Mouse (Mus musculus) bone marrow, adult 2 months (tissue): ENCODE results near the gene Zdhhc4. TPM values are rescaled to one million over a fixed set of nuclear protein-coding genes. Genes with fewer than 3 reads are reported as not detected.
A peak's percentile ranks its signal among the peaks of the same experiment; 100 is the strongest.

Experiments used
- H3K27ac ChIP-seq: fragments of 200-500 bp; 2 replicates; pipeline ENCODE4 v1.5.1; 2012; ENCODE audit warnings: low read depth, mild to moderate bottlenecking, control low read depth, inconsistent platforms, low read length; ENCODE audit not compliant: control insufficient read depth, poor library complexity, insufficient read depth
- H3K4me1 ChIP-seq: fragments of 200-500 bp; 2 replicates; pipeline ENCODE4 v1.6.1; 2011; ENCODE audit warnings: low read length; ENCODE audit not compliant: control insufficient read depth, insufficient read depth
- H3K4me3 ChIP-seq: fragments of 200-500 bp; replicated peaks from 2 replicates; pipeline ENCODE3; 2011; ENCODE audit warnings: mild to moderate bottlenecking, low read depth, low read length, control low read depth; ENCODE audit not compliant: control insufficient read depth
- CTCF ChIP-seq: fragments of 200-500 bp; IDR thresholded peaks from 2 replicates; pipeline ENCODE4 v1.5.1; 2011; ENCODE audit warnings: low read length, control low read depth; ENCODE audit not compliant: control insufficient read depth, insufficient read depth
- POLR2A ChIP-seq: fragments of 200-500 bp; IDR thresholded peaks from 2 replicates; pipeline ENCODE4 v1.6.1; 2011; ENCODE audit warnings: low read depth, mild to moderate bottlenecking, control low read depth, low read length, borderline replicate concordance; ENCODE audit not compliant: control insufficient read depth
- WGBS: fragments of 180-500 bp; shearing (Covaris S2); methylation state at CpG from one replicate; pipeline ENCODE4 v1.1.7; 2018; 5-methylcytosine and 5-hydroxymethylcytosine counted together
- polyA plus RNA-seq: library from polyadenylated mRNA; stranded (reverse); fragments of >200 nt; gene quantifications from 2 replicates; pipeline ENCODE4 v1.2.4, GENCODE M21; 2011; ENCODE audit warnings: low replicate concordance; ENCODE audit not compliant: missing spikeins, insufficient read depth, insufficient read length

Zdhhc4 gene
- 21.0 and 33.2 TPM in 2 replicates for polyA plus RNA-seq

DNA sequence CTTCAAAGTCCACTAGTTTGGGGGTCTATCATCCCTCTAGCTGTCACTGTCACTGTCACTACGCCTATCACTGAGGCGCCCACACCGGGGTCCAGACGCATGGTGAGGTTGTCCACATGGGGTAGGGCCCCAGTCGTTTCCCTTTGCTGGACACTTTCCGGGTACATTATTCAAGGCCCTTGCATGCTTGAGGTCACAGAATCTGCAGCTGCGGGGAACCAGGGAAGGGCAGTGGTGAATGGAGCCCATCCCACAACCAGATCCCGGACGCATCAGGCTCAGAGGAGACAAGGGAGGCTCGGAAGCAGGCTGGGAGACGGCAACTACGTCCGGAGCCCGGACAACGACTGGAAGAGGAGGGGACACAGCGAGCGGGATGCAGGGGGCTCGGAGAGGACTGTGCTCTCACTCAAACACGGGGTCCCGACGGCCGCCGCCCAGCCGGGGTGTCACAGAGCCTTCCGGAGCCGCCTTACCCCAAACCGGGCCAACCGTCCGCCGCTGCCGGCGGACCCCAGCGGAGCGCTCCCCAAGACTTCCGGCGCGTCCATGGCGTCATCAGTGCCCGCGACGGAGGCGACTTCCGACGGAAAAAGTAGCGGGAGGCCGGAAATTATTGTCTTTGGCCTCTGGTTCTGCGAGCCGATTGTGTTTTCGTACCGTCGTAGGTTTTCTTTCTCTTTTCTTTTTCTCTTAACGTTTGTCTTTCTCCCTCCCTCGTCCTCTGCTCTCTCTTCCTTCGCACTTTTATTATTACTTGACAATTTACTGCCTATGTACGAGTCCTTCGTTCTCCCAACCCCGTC is at the start of gene Zdhhc4:
Gene Zdhhc4 (minus strand): TSS at position 567 of the 806 bp plus-strand sequence.
- TF ChIP-seq POLR2A (peak; percentile 74; the same call in 1 of the 2 replicates), CTCF (no peak)
- H3K4me3 ChIP-seq = peak within 1 kb of the TSS; percentile 100
- under 1% methylated on average over 57 of the region's 57 CpGs for WGBS
- no peaks in the 10 kb centered on the region; the same call in none of the 2 replicates for H3K4me1 ChIP-seq
- H3K27ac ChIP-seq = peak within 1 kb of the TSS; percentile 77

DNA sequence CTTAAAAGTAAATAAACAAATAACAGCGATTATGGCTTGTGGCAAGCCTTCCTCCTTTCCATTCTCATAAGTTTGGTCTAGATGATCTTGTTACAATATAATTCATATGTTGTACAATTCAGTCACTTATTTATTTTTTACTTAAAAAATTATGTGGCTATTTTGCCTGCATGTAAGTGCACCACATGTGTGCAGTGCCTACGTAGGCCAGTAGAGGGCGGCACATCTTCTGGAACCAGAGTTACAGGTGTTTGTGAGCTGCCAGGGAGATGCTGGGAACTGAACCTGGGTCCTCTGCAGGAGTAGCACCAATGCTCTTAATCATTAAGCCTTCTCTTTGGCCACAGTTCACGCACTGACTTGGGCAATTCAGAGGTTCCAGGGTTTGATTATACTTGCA is 47.1 kb upstream of the Zdhhc4 start:
- WGBS = 82% methylated on average over 4 of the region's 4 CpGs
- TF ChIP-seq POLR2A = no peak
- TF ChIP-seq CTCF = peak; percentile 33; the same call in 1 of the 2 replicates
- Histone ChIP-seq H3K4me3 (no peak overlapping the region), H3K27ac (no peak overlapping the region), H3K4me1 (no peaks in the 10 kb centered on the region)

- Histone ChIP-seq H3K4me3 (no peak overlapping the region), H3K4me1 (no peaks in the 10 kb centered on the region), H3K27ac (no peak overlapping the region)
- WGBS = 11% methylated on average over 21 of the region's 21 CpGs
- no peak for TF ChIP-seq POLR2A
- TF ChIP-seq CTCF = peak; percentile 74
Observed at GRCm38 (mm10) chr5:143375242-143375641, 46.2 kb upstream of the Zdhhc4 start.

- 3% methylated on average over 35 of the region's 35 CpGs for WGBS
- H3K4me1 ChIP-seq = no peaks in the 10 kb centered on the region
- no peak overlapping the region for H3K27ac ChIP-seq
- H3K4me3 ChIP-seq = no peak overlapping the region
- TF ChIP-seq POLR2A = no peak
- no peak for TF ChIP-seq CTCF
Observed at GRCm38 (mm10) chr5:143372818-143373217, 43.8 kb upstream of the Zdhhc4 start.

- H3K4me3 ChIP-seq = no peak overlapping the region
- no peak for TF ChIP-seq CTCF
- no peaks in the 10 kb centered on the region for H3K4me1 ChIP-seq
- 56% methylated on average over 4 of the region's 4 CpGs for WGBS
- no peak overlapping the region for H3K27ac ChIP-seq
Observed at GRCm38 (mm10) chr5:143371146-143371510, 42.1 kb upstream of the Zdhhc4 start.

GRCm38 (mm10) chr5:143370416-143371145 is 41.5 kb upstream of the Zdhhc4 start:
- no peak for TF ChIP-seq POLR2A
- TF ChIP-seq CTCF = no peak
- WGBS = 29% methylated on average over 17 of the region's 17 CpGs
- H3K4me3 ChIP-seq = no peak overlapping the region
- H3K27ac ChIP-seq = no peak overlapping the region
- no peaks in the 10 kb centered on the region for H3K4me1 ChIP-seq

DNA sequence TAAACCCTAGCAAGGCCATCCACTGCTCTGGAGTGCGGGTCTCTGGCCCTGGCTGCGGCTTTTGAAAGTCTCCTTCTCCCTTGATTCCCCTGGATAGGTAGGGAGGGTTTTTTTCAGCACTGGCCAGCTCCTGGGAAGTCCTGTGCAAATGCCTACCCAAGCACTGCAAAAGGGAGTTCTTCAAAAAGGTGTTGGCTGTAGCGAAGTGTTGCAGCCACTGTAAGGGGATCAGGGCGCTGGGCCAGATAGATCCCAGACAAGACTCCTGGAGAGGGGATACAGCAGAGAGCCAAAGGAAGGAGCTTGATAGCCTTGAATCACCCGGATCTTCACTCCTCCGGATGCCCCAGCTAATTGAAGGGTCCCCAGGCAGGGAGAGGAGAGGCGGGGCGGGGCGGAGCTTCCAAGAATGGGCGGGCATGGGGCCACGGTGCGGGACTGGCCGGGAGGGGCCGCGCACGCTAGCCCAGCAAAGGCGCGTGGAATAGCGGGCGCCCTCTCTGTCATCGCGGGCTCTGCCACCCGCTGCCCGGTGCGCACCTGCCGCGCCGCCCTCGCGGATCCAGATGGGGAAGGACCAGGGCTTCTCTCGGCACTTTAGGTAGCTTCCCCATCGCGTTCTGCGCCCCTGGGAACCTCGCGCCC is 40.7 kb upstream of the Zdhhc4 start:
- H3K4me3 ChIP-seq = no peak overlapping the region
- no peaks in the 10 kb centered on the region for H3K4me1 ChIP-seq
- 2% methylated on average over 36 of the region's 36 CpGs for WGBS
- TF ChIP-seq POLR2A (no peak), CTCF (no peak)
- no peak overlapping the region for H3K27ac ChIP-seq

- 68% methylated on average over 3 of the region's 3 CpGs for WGBS
- H3K4me3 ChIP-seq = no peak overlapping the region
- TF ChIP-seq CTCF = no peak
- no peak for TF ChIP-seq POLR2A
Observed at GRCm38 (mm10) chr5:143367931-143368330, 38.9 kb upstream of the Zdhhc4 start.

More at GRCm38 (mm10) chr5:143367931-143368330, 38.9 kb upstream of the Zdhhc4 start:
- H3K4me1 ChIP-seq = no peaks in the 10 kb centered on the region
- H3K27ac ChIP-seq = no peak overlapping the region
